Mouse (Mus musculus): ENCODE measurements at regions not wholly inside any gene's neighbourhood (a gene's known extent, or its start where the extent isn't known, plus 50 kb on each side); places are given as distances from the start of the nearest gene placed in this dataset.
A peak's percentile ranks its signal among the peaks of the same experiment; 100 is the strongest.

DNA sequence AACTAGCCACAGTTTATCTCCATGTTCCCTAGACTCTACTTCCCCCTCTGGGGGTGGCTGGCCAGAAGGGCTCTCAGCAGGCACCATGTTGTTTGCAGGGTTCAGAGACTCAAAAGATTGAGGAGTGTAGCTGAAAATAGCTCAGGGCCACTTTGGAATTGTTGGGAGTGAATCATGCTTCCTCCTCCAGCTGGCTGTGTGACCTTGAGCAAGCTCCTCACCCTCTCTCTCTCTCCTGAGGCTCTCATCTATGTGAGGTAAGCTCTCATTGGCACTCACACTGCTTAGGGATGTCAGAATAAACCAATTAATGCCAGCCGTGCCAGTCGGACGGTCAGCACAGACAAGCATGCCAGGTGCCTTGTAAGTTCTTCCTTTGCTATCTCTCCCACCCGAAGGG is 228.0 kb downstream of the Sipa1l2 start:
- no peak overlapping the region for H3K4me2 ChIP-seq
- H3K27ac ChIP-seq, result no peak overlapping the region
- H3K4me3 ChIP-seq, result no peak overlapping the region
- H3K27me3 ChIP-seq, result peaks cover 78% of the 10 kb centered on the region
- no peak for ATAC-seq (ENCODE audit: low FRiP score)
- WGBS, result 91% methylated on average over 4 of the region's 4 CpGs
- H3K36me3 ChIP-seq, result no peaks in the 10 kb centered on the region
- no peaks in the 10 kb centered on the region for H3K9me3 ChIP-seq
- no peak overlapping the region for H3K9ac ChIP-seq
- peaks cover 33% of the 10 kb centered on the region for H3K4me1 ChIP-seq (replicated peaks)

- peaks cover 4% of the 10 kb centered on the region; the same call in 1 of the 2 replicates for H3K9me3 ChIP-seq
- H3K4me2 ChIP-seq, result no peak overlapping the region
- no peak for ATAC-seq (ENCODE audit: low FRiP score)
- H3K27me3 ChIP-seq, result peaks cover 73% of the 10 kb centered on the region
- H3K4me3 ChIP-seq, result no peak overlapping the region
- H3K36me3 ChIP-seq, result no peaks in the 10 kb centered on the region
- H3K27ac ChIP-seq, result no peak overlapping the region
- H3K4me1 ChIP-seq (replicated peaks), result peaks cover 41% of the 10 kb centered on the region
- no peak overlapping the region for H3K9ac ChIP-seq
- WGBS, result 38% methylated on average over 6 of the region's 6 CpGs
Observed at GRCm38 (mm10) chr8:125338222-125338621, 231.4 kb downstream of the Sipa1l2 start.

- Histone ChIP-seq H3K9me3 (peaks cover 4% of the 10 kb centered on the region; the same call in 1 of the 2 replicates), H3K36me3 (no peaks in the 10 kb centered on the region), H3K4me3 (no peak overlapping the region), H3K9ac (no peak overlapping the region), H3K4me1 (replicated peaks) (peaks cover 37% of the 10 kb centered on the region), H3K27me3 (peaks cover 75% of the 10 kb centered on the region), H3K4me2 (no peak overlapping the region), H3K27ac (no peak overlapping the region)
- ATAC-seq (ENCODE audit: low FRiP score), result no peak
- WGBS, result 56% methylated on average over 18 of the region's 18 CpGs
Observed at GRCm38 (mm10) chr8:125337444-125338077, 232.0 kb downstream of the Sipa1l2 start.

- Histone ChIP-seq H3K27me3 (peaks cover 71% of the 10 kb centered on the region), H3K4me3 (no peak overlapping the region), H3K4me2 (no peak overlapping the region), H3K27ac (0 out of 2 replicates have a peak overlapping the region, but pooled peaks have one; percentile 50), H3K9ac (no peak overlapping the region), H3K9me3 (peaks cover 4% of the 10 kb centered on the region; the same call in 1 of the 2 replicates), H3K36me3 (no peaks in the 10 kb centered on the region), H3K4me1 (replicated peaks) (peaks cover 34% of the 10 kb centered on the region)
- WGBS, result 27% methylated on average over 3 of the region's 3 CpGs
- no peak for ATAC-seq (ENCODE audit: low FRiP score)
Observed at GRCm38 (mm10) chr8:125336799-125337198, 232.8 kb downstream of the Sipa1l2 start.

DNA sequence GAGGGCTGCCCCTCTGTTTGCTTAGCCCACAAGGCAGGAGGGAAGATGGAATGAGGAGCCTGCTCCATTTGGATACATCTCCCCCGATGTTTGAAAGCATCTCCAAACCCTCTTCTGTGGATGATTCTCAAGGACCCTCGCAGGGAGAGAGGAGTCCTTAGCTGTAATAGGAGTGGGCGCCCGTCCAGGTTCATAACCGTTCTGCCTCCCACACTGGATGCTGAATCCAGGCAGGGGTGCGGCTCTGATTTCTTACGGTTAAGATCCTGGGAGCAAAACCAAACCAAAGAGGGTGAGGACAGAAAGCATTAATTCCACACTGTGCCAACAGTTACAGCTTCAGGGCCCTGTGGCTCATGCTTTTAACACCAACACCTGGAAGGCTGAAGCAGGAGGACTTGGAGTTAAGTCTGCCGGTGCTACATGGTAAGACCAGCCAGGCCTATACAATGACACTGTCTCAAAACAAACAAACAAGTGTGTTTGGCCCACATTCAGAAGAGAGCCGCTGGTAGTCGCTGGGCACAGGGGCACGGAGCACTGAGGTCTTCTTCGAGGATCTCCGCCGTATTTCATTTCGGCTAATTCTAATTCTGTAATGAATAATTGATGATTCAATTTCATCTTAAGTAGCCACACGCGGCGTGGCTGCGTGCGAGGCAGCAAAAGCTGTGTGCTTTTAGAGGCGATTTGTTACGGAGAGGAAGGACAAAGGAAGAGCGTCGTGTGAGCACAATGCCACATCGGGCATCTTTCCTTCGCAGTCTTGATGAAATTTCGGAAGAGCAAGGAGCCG is 233.8 kb downstream of the Sipa1l2 start:
- Histone ChIP-seq H3K27me3 (peaks cover 68% of the 10 kb centered on the region), H3K36me3 (no peaks in the 10 kb centered on the region), H3K4me1 (replicated peaks) (peaks cover 38% of the 10 kb centered on the region), H3K9ac (no peak overlapping the region), H3K4me3 (no peak overlapping the region), H3K9me3 (peaks cover 4% of the 10 kb centered on the region; the same call in 1 of the 2 replicates), H3K4me2 (peak overlapping the region; percentile 8; the same call in 1 of the 2 replicates), H3K27ac (peak overlapping the region; percentile 69)
- WGBS, result 26% methylated on average over 28 of the region's 28 CpGs
- ATAC-seq (ENCODE audit: low FRiP score), result peak; percentile 64; the same call in 1 of the 2 replicates

GRCm38 (mm10) chr8:125335171-125335570 is 234.4 kb downstream of the Sipa1l2 start:
- Histone ChIP-seq H3K9ac (no peak overlapping the region), H3K4me1 (replicated peaks) (peaks cover 43% of the 10 kb centered on the region), H3K27ac (peak overlapping the region; percentile 69), H3K36me3 (no peaks in the 10 kb centered on the region), H3K4me3 (no peak overlapping the region), H3K4me2 (no peak overlapping the region), H3K27me3 (peaks cover 62% of the 10 kb centered on the region), H3K9me3 (peaks cover 4% of the 10 kb centered on the region; the same call in 1 of the 2 replicates)
- no peak for ATAC-seq (ENCODE audit: low FRiP score)
- 38% methylated on average over 6 of the region's 6 CpGs for WGBS

DNA sequence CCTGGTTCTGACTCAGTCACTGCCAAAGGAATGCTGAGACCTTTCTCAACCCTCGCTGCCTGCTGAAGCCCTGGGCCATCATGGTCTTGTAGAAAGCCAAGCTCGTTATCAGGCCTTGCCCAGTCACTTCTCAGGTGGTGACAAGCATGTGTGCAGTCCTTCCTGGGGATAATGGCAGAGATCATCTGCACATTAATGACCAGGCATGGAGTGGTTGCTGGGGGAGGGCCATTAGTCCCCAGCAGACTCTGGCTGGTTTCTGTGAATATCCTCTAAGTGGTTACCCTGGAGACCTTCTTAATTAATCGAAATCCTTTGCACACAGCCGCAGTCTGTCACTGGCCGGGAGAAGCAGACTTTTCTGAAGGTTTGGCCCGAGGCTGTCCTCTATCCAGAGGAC is 239.0 kb downstream of the Sipa1l2 start:
- Histone ChIP-seq H3K9me3 (peaks cover 4% of the 10 kb centered on the region; the same call in 1 of the 2 replicates), H3K36me3 (no peaks in the 10 kb centered on the region), H3K27me3 (peaks cover 66% of the 10 kb centered on the region), H3K27ac (no peak overlapping the region), H3K4me1 (replicated peaks) (peaks cover 18% of the 10 kb centered on the region), H3K4me3 (no peak overlapping the region), H3K4me2 (no peak overlapping the region), H3K9ac (no peak overlapping the region)
- 40% methylated on average over 6 of the region's 6 CpGs for WGBS
- ATAC-seq (ENCODE audit: low FRiP score), result no peak

DNA sequence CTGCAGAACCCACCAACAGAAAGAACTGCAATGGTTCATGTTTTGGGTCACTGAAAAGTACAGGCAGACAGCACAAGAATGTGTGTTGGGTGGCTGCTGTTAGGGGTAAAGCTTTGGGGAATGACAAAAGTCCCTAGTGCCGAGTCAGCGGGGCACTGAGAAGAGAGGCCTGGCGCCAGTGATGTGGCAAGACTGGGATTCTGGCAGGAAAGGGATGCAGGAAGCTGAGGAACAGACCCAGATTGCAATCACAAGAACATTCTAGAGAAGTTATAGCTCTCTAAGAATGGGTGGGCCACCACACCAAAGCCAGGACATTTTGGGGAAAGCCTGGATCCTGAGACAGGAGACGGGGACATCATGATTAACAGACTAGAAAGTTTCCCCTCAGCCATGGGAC is 241.0 kb downstream of the Sipa1l2 start:
- 89% methylated on average over 4 of the region's 4 CpGs for WGBS
- Histone ChIP-seq H3K27ac (no peak overlapping the region), H3K9me3 (peaks cover 3% of the 10 kb centered on the region; the same call in 1 of the 2 replicates), H3K4me1 (replicated peaks) (peaks cover 8% of the 10 kb centered on the region), H3K4me3 (no peak overlapping the region), H3K27me3 (peaks cover 64% of the 10 kb centered on the region), H3K36me3 (no peaks in the 10 kb centered on the region), H3K9ac (no peak overlapping the region), H3K4me2 (no peak overlapping the region)
- ATAC-seq (ENCODE audit: low FRiP score), result no peak

DNA sequence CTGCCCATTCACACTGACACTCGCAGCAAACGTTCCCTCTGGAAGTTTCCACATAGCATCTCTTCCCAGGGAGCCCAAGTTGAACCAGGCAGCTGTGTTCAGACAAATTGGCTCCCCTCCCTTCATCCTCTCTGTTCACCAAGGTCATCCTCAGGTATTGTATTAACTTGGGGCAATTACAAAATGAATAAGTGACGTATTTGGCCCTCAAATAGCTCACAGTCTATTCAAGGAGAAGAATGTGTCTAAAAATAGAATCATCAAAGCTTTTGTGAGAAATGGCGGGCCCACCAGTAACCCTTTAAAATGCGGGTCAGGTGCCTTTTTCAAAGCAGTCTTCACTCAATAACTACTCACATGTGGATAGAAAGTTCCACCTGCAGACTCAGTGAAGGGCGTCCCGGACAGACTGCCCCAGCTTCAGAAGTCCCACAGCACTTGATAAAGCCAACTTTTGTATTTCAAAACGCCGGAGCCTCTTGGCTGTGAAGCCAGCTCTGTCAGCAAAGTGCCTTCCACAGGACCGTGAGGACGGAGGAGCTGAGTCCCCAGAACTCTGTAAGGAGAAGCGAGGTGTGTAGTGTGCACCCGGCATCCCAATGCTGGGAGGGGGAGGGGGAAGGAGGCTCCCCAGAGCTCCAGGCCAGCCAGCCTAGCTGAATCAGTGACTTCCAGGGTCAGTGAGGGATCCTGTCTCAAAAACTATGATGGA is 241.9 kb downstream of the Sipa1l2 start:
- 54% methylated on average over 13 of the region's 13 CpGs for WGBS
- peaks cover 8% of the 10 kb centered on the region for H3K4me1 ChIP-seq (replicated peaks)
- H3K27me3 ChIP-seq, result peaks cover 60% of the 10 kb centered on the region
- ATAC-seq (ENCODE audit: low FRiP score), result no peak
- no peak overlapping the region for H3K4me3 ChIP-seq
- no peaks in the 10 kb centered on the region for H3K9me3 ChIP-seq
- H3K27ac ChIP-seq, result no peak overlapping the region
- no peaks in the 10 kb centered on the region for H3K36me3 ChIP-seq
- H3K9ac ChIP-seq, result no peak overlapping the region
- H3K4me2 ChIP-seq, result no peak overlapping the region

DNA sequence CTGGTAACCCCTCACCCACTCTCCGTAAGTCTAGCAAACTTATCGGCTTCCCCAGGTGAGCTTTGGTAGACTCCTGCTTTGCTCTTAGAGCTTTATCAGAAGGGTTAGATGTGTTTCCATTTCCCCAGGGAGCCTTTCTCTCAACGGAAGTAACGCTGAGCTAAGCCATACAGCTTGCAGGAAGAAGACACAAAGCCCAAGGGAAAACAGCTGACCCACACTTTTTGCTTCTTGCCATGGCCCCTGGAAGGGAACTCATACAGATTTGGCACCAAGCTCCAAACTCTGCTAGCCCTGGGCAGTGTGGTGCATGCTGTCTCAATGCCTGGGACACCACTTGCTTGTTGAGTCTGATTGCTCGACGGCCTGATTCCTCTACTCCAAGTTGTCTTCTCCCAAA is 242.6 kb downstream of the Sipa1l2 start:
- no peak for ATAC-seq (ENCODE audit: low FRiP score)
- WGBS, result 78% methylated on average over 6 of the region's 6 CpGs

GRCm38 (mm10) chr8:125325736-125326135 is 243.9 kb downstream of the Sipa1l2 start:
- 90% methylated on average over 6 of the region's 6 CpGs for WGBS
- H3K9me3 ChIP-seq, result no peaks in the 10 kb centered on the region
- no peak overlapping the region for H3K9ac ChIP-seq
- no peak overlapping the region for H3K27ac ChIP-seq
- H3K36me3 ChIP-seq, result no peaks in the 10 kb centered on the region
- H3K4me1 ChIP-seq (replicated peaks), result peaks cover 5% of the 10 kb centered on the region
- no peak for ATAC-seq (ENCODE audit: low FRiP score)
- H3K4me3 ChIP-seq, result no peak overlapping the region
- no peak overlapping the region for H3K4me2 ChIP-seq
- H3K27me3 ChIP-seq, result peaks cover 53% of the 10 kb centered on the region

More for the DNA sequence above, 242.6 kb downstream of the Sipa1l2 start:
- Histone ChIP-seq H3K9me3 (no peaks in the 10 kb centered on the region), H3K4me1 (replicated peaks) (peaks cover 8% of the 10 kb centered on the region), H3K4me3 (no peak overlapping the region), H3K9ac (no peak overlapping the region), H3K27ac (no peak overlapping the region), H3K36me3 (no peaks in the 10 kb centered on the region), H3K4me2 (no peak overlapping the region), H3K27me3 (peaks cover 59% of the 10 kb centered on the region)

GRCm38 (mm10) chr8:125322561-125322960 is 247.0 kb downstream of the Sipa1l2 start:
- Histone ChIP-seq H3K27me3 (peaks cover 49% of the 10 kb centered on the region), H3K9me3 (no peaks in the 10 kb centered on the region), H3K27ac (no peak overlapping the region), H3K4me2 (no peak overlapping the region), H3K4me1 (replicated peaks) (no peaks in the 10 kb centered on the region), H3K9ac (no peak overlapping the region), H3K36me3 (no peaks in the 10 kb centered on the region), H3K4me3 (no peak overlapping the region)
- WGBS, result 74% methylated on average over 3 of the region's 3 CpGs
- no peak for ATAC-seq (ENCODE audit: low FRiP score)

All from hindbrain, embryonic 13.5 days (tissue).